Mouse (Mus musculus) heart, embryonic 13.5 days (tissue): ENCODE measurements around the gene Ndufa6. TPM values are rescaled to one million over a fixed set of nuclear protein-coding genes. Genes with fewer than 3 reads are reported as not detected.

Experiments
- ATAC-seq: fragments of 200-750 bp; cut with Nextera tagmentation; 2 replicates; pipeline ENCODE4 v1.8.0; 2017; ENCODE audit warnings: moderate TSS enrichment; ENCODE audit not compliant: insufficient number of reproducible peaks, low FRiP score, low TSS enrichment; ENCODE audit errors: extremely low read depth
- H3K27ac ChIP-seq: fragments of 300-500 bp; sonication (generic); replicated peaks from 2 replicates; pipeline ENCODE4 v1.5.1; 2015; ENCODE audit warnings: moderate library complexity, mild to moderate bottlenecking, inconsistent platforms
- H3K27me3 ChIP-seq: fragments of 300-500 bp; sonication (generic); replicated peaks from 2 replicates; pipeline ENCODE4 v1.6.1; 2015; ENCODE audit warnings: mild to moderate bottlenecking, inconsistent platforms
- H3K36me3 ChIP-seq: fragments of 300-500 bp; sonication (generic); 2 replicates; pipeline ENCODE4 v1.6.1; 2015; ENCODE audit warnings: mild to moderate bottlenecking, inconsistent platforms
- H3K4me1 ChIP-seq: fragments of 300-500 bp; sonication (generic); 2 replicates; pipeline ENCODE4 v1.6.1; 2015; ENCODE audit warnings: inconsistent platforms
- H3K4me2 ChIP-seq: fragments of 300-500 bp; sonication (generic); 2 replicates; pipeline ENCODE4 v1.6.1; 2015; ENCODE audit warnings: inconsistent platforms, mild to moderate bottlenecking, moderate library complexity
- H3K4me3 ChIP-seq: fragments of 300-500 bp; sonication (generic); 2 replicates; pipeline ENCODE4 v1.5.1; 2015; ENCODE audit warnings: moderate library complexity, mild to moderate bottlenecking, inconsistent platforms
- H3K9ac ChIP-seq: fragments of 300-500 bp; sonication (generic); 2 replicates; pipeline ENCODE4 v1.6.1; 2015; ENCODE audit warnings: inconsistent platforms, mild to moderate bottlenecking, moderate library complexity
- H3K9me3 ChIP-seq: fragments of 300-500 bp; sonication (generic); 2 replicates; pipeline ENCODE4 v1.6.1; 2016; ENCODE audit warnings: inconsistent platforms
- WGBS: fragments of 180-500 bp; shearing (Covaris S2); methylation state at CpG from one replicate; pipeline ENCODE4 v1.1.7; 2015; ENCODE audit warnings: mixed read lengths; 5-methylcytosine and 5-hydroxymethylcytosine counted together
- microRNA-seq: library from miRNA; unstranded; fragments of <30 nt; microRNA quantifications from one replicate; pipeline ENCODE4, GENCODE M21; 2016
- polyA plus RNA-seq: library from polyadenylated mRNA; unstranded; fragments of >200 nt; fragmentation: Nextera tagmentation; extraction: Ambion mirVana; gene quantifications from 2 replicates; pipeline ENCODE4 v1.2.1, GENCODE M21; 2015

Ndufa6 gene
- polyA plus RNA-seq, 1 experiment from 2014 or later = 473 TPM

DNA sequence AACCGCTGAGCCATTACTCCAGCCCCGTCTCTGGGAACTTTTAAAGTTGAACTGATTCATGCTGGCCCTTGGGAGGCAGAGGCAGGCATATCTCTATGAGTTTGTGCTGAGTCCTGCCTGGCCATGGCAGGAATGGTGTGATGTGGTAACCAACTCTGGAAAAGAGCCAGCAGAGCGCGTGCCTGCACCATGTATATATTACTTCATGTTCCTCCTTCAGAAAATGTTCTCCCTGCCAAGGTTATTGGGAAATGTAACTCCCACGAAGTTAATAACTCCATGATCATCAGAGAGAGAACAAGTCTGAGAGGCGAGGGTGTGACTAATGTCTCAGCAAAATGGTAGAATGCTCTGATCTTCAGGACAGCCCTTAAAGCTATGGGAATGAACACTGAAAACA, 36.3 kb downstream of the Ndufa6 start:
- Histone ChIP-seq H3K27me3 (no peaks in the 10 kb centered on the region), H3K9me3 (no peaks in the 10 kb centered on the region), H3K4me2 (no peak overlapping the region), H3K4me1 (no peaks in the 10 kb centered on the region), H3K27ac (no peak overlapping the region), H3K4me3 (no peak overlapping the region), H3K36me3 (no peaks in the 10 kb centered on the region), H3K9ac (no peak overlapping the region)
- ATAC-seq = no peak
- 83% methylated on average over 6 of the region's 6 CpGs for WGBS

DNA sequence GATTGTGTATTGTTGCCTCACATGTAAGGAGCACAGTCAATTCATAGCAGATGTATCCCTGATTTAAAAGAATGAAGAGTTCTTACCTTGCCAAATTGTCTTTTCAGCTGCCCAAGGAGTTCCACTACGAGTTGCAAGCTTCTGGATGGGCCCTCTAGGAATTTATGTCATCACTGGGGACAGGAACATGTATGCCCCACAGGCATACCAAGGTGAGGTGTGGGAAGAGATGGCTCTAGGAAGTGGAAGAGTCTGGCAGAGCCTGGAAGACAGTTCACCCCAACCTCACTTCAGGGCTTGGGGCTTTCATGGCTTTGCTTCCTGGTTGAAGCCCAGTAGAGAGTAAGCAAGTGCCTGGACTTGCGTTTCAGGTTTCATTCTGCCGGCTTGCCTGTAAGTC, 45.7 kb downstream of the Ndufa6 start:
- Histone ChIP-seq H3K4me1 (no peaks in the 10 kb centered on the region), H3K4me3 (no peak overlapping the region), H3K4me2 (no peak overlapping the region), H3K27ac (no peak overlapping the region), H3K9ac (no peak overlapping the region), H3K9me3 (no peaks in the 10 kb centered on the region), H3K27me3 (no peaks in the 10 kb centered on the region), H3K36me3 (no peaks in the 10 kb centered on the region)
- 69% methylated on average over 3 of the region's 3 CpGs for WGBS
- ATAC-seq = no peak

DNA sequence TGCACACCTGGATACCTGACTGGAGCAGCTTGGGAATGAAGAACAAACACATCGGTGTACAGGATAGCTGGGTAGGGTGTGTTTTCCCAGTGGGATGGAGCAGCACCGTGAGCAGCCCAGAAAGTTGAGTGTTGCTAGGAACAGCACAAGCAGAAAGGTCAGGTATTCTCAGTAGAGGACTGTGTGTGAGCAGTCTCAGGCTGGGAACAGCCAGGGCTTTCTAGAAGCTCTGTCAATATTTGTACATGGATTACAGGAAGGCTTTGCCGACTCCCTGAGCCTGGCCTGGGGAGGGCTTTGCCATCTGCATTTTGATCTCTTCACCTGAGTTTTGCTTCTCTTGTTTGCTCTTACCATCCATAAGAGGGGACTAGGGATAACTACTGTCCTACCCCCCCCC, 47.0 kb downstream of the Ndufa6 start:
- H3K9me3 ChIP-seq = no peaks in the 10 kb centered on the region
- no peaks in the 10 kb centered on the region for H3K4me1 ChIP-seq
- WGBS = 78% methylated on average over 3 of the region's 3 CpGs
- no peaks in the 10 kb centered on the region for H3K27me3 ChIP-seq
- no peak overlapping the region for H3K4me2 ChIP-seq
- no peak overlapping the region for H3K27ac ChIP-seq
- H3K4me3 ChIP-seq = no peak overlapping the region
- no peaks in the 10 kb centered on the region for H3K36me3 ChIP-seq
- no peak for ATAC-seq
- no peak overlapping the region for H3K9ac ChIP-seq

Small RNA genes lying within 50 kb of the gene (microRNA-seq; reads per million reads assigned to microRNA genes)
- gene Mir7684 = not detected

Other genes starting within 250 kb of the Ndufa6 start
- 9.0 and 9.6 TPM in 2 replicates for gene Ccdc134, start 226.4 kb downstream of the Ndufa6 start, polyA plus RNA-seq
- 89.4 and 92.6 TPM in 2 replicates for gene Srebf2, start 207.1 kb downstream of the Ndufa6 start, polyA plus RNA-seq
- 0.17 and 0.21 TPM in 2 replicates for gene Shisa8, start 141.5 kb downstream of the Ndufa6 start, polyA plus RNA-seq
- gene Tnfrsf13c, start 130.0 kb downstream of the Ndufa6 start, polyA plus RNA-seq = 0.15 TPM in 1 of 2 replicates, not detected in the other
- gene Cenpm, start 109.6 kb downstream of the Ndufa6 start, polyA plus RNA-seq = 61.5 and 71.1 TPM in 2 replicates
- gene 1500009C09Rik, start 101.9 kb downstream of the Ndufa6 start, polyA plus RNA-seq = 0.09 TPM in 1 of 2 replicates, not detected in the other
- gene Sept3, start 79.4 kb downstream of the Ndufa6 start, polyA plus RNA-seq = 4.5 and 6.0 TPM in 2 replicates
- 0.37 and 0.49 TPM in 2 replicates for gene Wbp2nl, start 55.4 kb downstream of the Ndufa6 start, polyA plus RNA-seq
- gene Naga, start 15.4 kb downstream of the Ndufa6 start, polyA plus RNA-seq = 42.2 and 44.7 TPM in 2 replicates
- 9.2 TPM in 2 replicates for gene Pheta2, start 15.4 kb downstream of the Ndufa6 start, polyA plus RNA-seq
- 334 and 366 TPM in 2 replicates for gene Smdt1, start 15.4 kb downstream of the Ndufa6 start, polyA plus RNA-seq
- gene Cyp2d22, start 25.9 kb upstream of the Ndufa6 start, polyA plus RNA-seq = 9.0 and 12.4 TPM in 2 replicates
- gene Cyp2d11, start 39.7 kb upstream of the Ndufa6 start, polyA plus RNA-seq = not detected in 2 replicates
- gene Cyp2d10, start 52.9 kb upstream of the Ndufa6 start, polyA plus RNA-seq = 0.48 and 1.2 TPM in 2 replicates
- gene Cyp2d9, start 79.1 kb upstream of the Ndufa6 start, polyA plus RNA-seq = not detected in 2 replicates
- not detected in 2 replicates for gene Cyp2d12, start 200.8 kb upstream of the Ndufa6 start, polyA plus RNA-seq